Comparison of ENCODE assay signal across 12 mouse cellular contexts in genomic region chr2:32169292-32169691, GRCm38 (mm10). TPM values are rescaled to one million over a fixed set of nuclear protein-coding genes. Genes with fewer than 3 reads are reported as not detected.
DNase-seq lines count a peak whose midpoint lies in the region; ATAC-seq and TF ChIP-seq lines count a peak whose summit lies in the region.
"Had no signal": no experiment of that assay in that cellular context is flagged by ENCODE, and none has a peak within 500 bp of the region (broad histone marks: within the 10 kb centered on the region; RNA-seq: fewer than 3 reads in every experiment).

No protein-coding gene starts in this region.

- H3K9me3 ChIP-seq in heart, postnatal 0 days (replicated peaks; ENCODE audit: control insufficient read depth, low read length): no peaks in the 10 kb centered on the region
- no peaks in the 10 kb centered on the region for H3K9me3 ChIP-seq in ES-Bruce4 (replicated peaks; ENCODE audit: control insufficient read depth, insufficient read depth, low read length, poor library complexity, severe bottlenecking)
- H3K9me3 ChIP-seq in midbrain, embryonic 11.5 days (ENCODE audit: control insufficient read depth, low read length): no peaks in the 10 kb centered on the region
- H3K9me3 ChIP-seq: forebrain, embryonic 12.5 days had no signal

- no peak for DNase-seq in cerebellum, adult 2 months
- DNase-seq in cerebellum, postnatal 25 days: no peak
- DNase-seq in heart, postnatal 0 days (ENCODE audit: low spot score): no peak
- DNase-seq in heart, adult 8-10 months (ENCODE audit: low spot score): no peak
- DNase-seq in midbrain, embryonic 11.5 days (ENCODE audit: low spot score, missing footprints): no peak
- DNase-seq in urinary bladder, adult 2 months (ENCODE audit: low spot score): no peak
- no peak for DNase-seq in cerebellum, postnatal 4 days (ENCODE audit: low spot score in 2 of 2)
- DNase-seq: cerebellum, adult 18-20 months; gastrocnemius, postnatal 36 days had no signal

- H3K36me3 ChIP-seq in heart, postnatal 0 days (replicated peaks; ENCODE audit: control insufficient read depth, insufficient read depth, low read length): no peaks in the 10 kb centered on the region
- H3K36me3 ChIP-seq in ES-Bruce4 (ENCODE audit: control insufficient read depth, insufficient read depth, low read length, poor library complexity, severe bottlenecking): no peaks in the 10 kb centered on the region
- no peaks in the 10 kb centered on the region for H3K36me3 ChIP-seq in midbrain, embryonic 11.5 days (ENCODE audit: control insufficient read depth, insufficient read depth, low read length)
- H3K36me3 ChIP-seq: forebrain, embryonic 12.5 days had no signal

- no peak overlapping the region for H3K4me3 ChIP-seq in cerebellum, adult 2 months (replicated peaks; ENCODE audit: insufficient read depth, low read depth, low read length)
- no peak overlapping the region for H3K4me3 ChIP-seq in heart, postnatal 0 days (ENCODE audit: low read depth, low read length)
- no peak overlapping the region for H3K4me3 ChIP-seq in ES-Bruce4 (ENCODE audit: low read depth, low read length)
- H3K4me3 ChIP-seq in midbrain, embryonic 11.5 days (ENCODE audit: low read depth, low read length): no peak overlapping the region
- H3K4me3 ChIP-seq: forebrain, embryonic 12.5 days had no signal

- ATAC-seq in heart, postnatal 0 days (ENCODE audit: insufficient read depth, low read depth): no peak
- ATAC-seq in midbrain, embryonic 11.5 days (ENCODE audit: low FRiP score): no peak
- ATAC-seq: intestine, postnatal 0 days had no signal

- WGBS in cerebellum, adult 2 months: 22% methylated on average over 5 of the region's 5 CpGs
- 44% methylated on average over 5 of the region's 5 CpGs for WGBS in heart, postnatal 0 days
- WGBS in midbrain, embryonic 11.5 days: 76% methylated on average over 5 of the region's 5 CpGs

- no peak for TF ChIP-seq POLR2A in cerebellum, adult 2 months (IDR thresholded peaks at IDR 0.05; ENCODE audit: borderline replicate concordance, insufficient read depth, low read length)
- TF ChIP-seq POLR2A in ES-Bruce4 (IDR thresholded peaks at IDR 0.05; ENCODE audit: insufficient read depth, low read length): no peak

- TF ChIP-seq CTCF in cerebellum, adult 2 months (IDR thresholded peaks at IDR 0.05; ENCODE audit: borderline replicate concordance, insufficient read depth, low read depth, low read length): no peak
- TF ChIP-seq CTCF in heart, postnatal 0 days (IDR thresholded peaks at IDR 0.05; ENCODE audit: low read depth): no peak
- TF ChIP-seq CTCF in ES-Bruce4 (IDR thresholded peaks at IDR 0.05; ENCODE audit: low read depth, low read length): no peak

- 0 out of 2 replicates have a peak overlapping the region, but pooled peaks have one; percentile 17 for H3K27ac ChIP-seq in cerebellum, adult 2 months (ENCODE audit: insufficient read depth, low read length)
- peak overlapping the region; percentile 58 for H3K27ac ChIP-seq in heart, postnatal 0 days (ENCODE audit: low read depth)
- H3K27ac ChIP-seq in ES-Bruce4 (ENCODE audit: insufficient read depth, low read length): peak overlapping the region; percentile 27
- peak overlapping the region; percentile 35; the same call in 1 of the 2 replicates for H3K27ac ChIP-seq in midbrain, embryonic 11.5 days (ENCODE audit: low read depth, low read length)

- H3K27me3 ChIP-seq in cerebellum, adult 2 months (ENCODE audit: control insufficient read depth, insufficient read depth, low read length): no peaks in the 10 kb centered on the region
- H3K27me3 ChIP-seq in heart, postnatal 0 days (ENCODE audit: control insufficient read depth, insufficient read depth, low read length): no peaks in the 10 kb centered on the region
- no peaks in the 10 kb centered on the region for H3K27me3 ChIP-seq in ES-Bruce4 (ENCODE audit: control insufficient read depth, insufficient read depth, low read length, poor library complexity, severe bottlenecking)
- no peaks in the 10 kb centered on the region for H3K27me3 ChIP-seq in midbrain, embryonic 11.5 days (ENCODE audit: control insufficient read depth, insufficient read depth, low read length)
- H3K27me3 ChIP-seq: forebrain, embryonic 12.5 days had no signal

- no peak for TF ChIP-seq EP300 in heart, postnatal 0 days (IDR thresholded peaks at IDR 0.05; ENCODE audit: low read depth)
- TF ChIP-seq EP300 in ES-Bruce4 (IDR thresholded peaks at IDR 0.05; ENCODE audit: insufficient read depth, low read depth, low read length): no peak

- no peak overlapping the region for H3K4me2 ChIP-seq in heart, postnatal 0 days (ENCODE audit: low read depth, low read length)
- H3K4me2 ChIP-seq in midbrain, embryonic 11.5 days: no peak overlapping the region
- H3K4me2 ChIP-seq: forebrain, embryonic 12.5 days had no signal

- H3K9ac ChIP-seq in heart, postnatal 0 days (replicated peaks; ENCODE audit: low read depth, low read length): no peak overlapping the region; the same call in 1 of the 2 replicates
- H3K9ac ChIP-seq in ES-Bruce4 (ENCODE audit: low read depth, poor library complexity, severe bottlenecking): peak overlapping the region; percentile 22
- no peak overlapping the region for H3K9ac ChIP-seq in midbrain, embryonic 11.5 days (ENCODE audit: low read length)
- H3K9ac ChIP-seq: forebrain, embryonic 12.5 days had no signal

- peaks cover 62% of the 10 kb centered on the region for H3K4me1 ChIP-seq in cerebellum, adult 2 months (ENCODE audit: control insufficient read depth, insufficient read depth, low read length)
- H3K4me1 ChIP-seq in heart, postnatal 0 days (ENCODE audit: control insufficient read depth, insufficient read depth): peaks cover 56% of the 10 kb centered on the region
- peaks cover 10% of the 10 kb centered on the region for H3K4me1 ChIP-seq in ES-Bruce4 (ENCODE audit: control insufficient read depth, insufficient read depth, low read length)
- peaks cover 56% of the 10 kb centered on the region for H3K4me1 ChIP-seq in midbrain, embryonic 11.5 days (ENCODE audit: control insufficient read depth, insufficient read depth, low read length)

RNA-seq across cellular contexts. Expression of gene Prrc2b, which starts 18.4 kb away (rescaled TPM):
- 88.9 and 95.6 TPM in 2 replicates for polyA plus RNA-seq in cerebellum, adult 2 months (2012; rRNA removed)
- 66.5 and 74.1 TPM in 2 replicates for total RNA-seq in heart, postnatal 0 days (2014; rRNA removed; ENCODE audit: low replicate concordance)
- polyA plus RNA-seq in heart, postnatal 0 days (2015; fragmentation: Nextera tagmentation; extraction: Ambion mirVana): 16.1 and 19.5 TPM in 2 replicates
- 10 to 100 TPM; 83.5 to 94.1 (median 89.2) TPM for total RNA-seq in heart, adult 8-10 months (2022)
- polyA plus RNA-seq in ES-Bruce4 (2011; ENCODE audit: insufficient read depth, insufficient read length, low read depth, missing spikeins): 106 and 112 TPM in 2 replicates
- 52.6 and 64.1 TPM in 2 replicates for polyA plus RNA-seq in midbrain, embryonic 11.5 days (2014; fragmentation: Nextera tagmentation; extraction: Ambion mirVana)
- polyA plus RNA-seq in urinary bladder, adult 2 months (2012; rRNA removed): 34.1 and 53.6 TPM in 2 replicates
